Comparison of ENCODE assay signal across 34 mouse cellular contexts in genomic region chr13:69479906-69480305, GRCm38 (mm10).
"Had no signal": no experiment of that assay in that cellular context is flagged by ENCODE, and none has a peak within 500 bp of the region (broad histone marks: within the 10 kb centered on the region; RNA-seq: fewer than 3 reads in every experiment).

No protein-coding gene starts in this region.

- H3K9ac ChIP-seq: heart, embryonic 12.5 days; heart, embryonic 13.5 days; heart, embryonic 15.5 days; hindbrain, embryonic 12.5 days; hindbrain, embryonic 13.5 days; hindbrain, embryonic 14.5 days; hindbrain, embryonic 15.5 days; intestine, embryonic 15.5 days; kidney, embryonic 15.5 days had no signal

- ATAC-seq: hindbrain, embryonic 16.5 days; hindbrain, postnatal 0 days; inflammation-experienced regulatory T-cells, adult 6 months; intestine, embryonic 15.5 days; intestine, embryonic 16.5 days; intestine, postnatal 0 days had no signal

- H3K9me3 ChIP-seq: heart, embryonic 10.5 days; heart, embryonic 12.5 days; heart, embryonic 13.5 days; heart, embryonic 15.5 days; hindbrain, embryonic 10.5 days; hindbrain, embryonic 12.5 days; hindbrain, embryonic 13.5 days; hindbrain, embryonic 15.5 days; intestine, embryonic 15.5 days; kidney, embryonic 15.5 days had no signal

- H3K27ac ChIP-seq: heart, embryonic 13.5 days; heart, embryonic 15.5 days; hindbrain, embryonic 10.5 days; hindbrain, embryonic 12.5 days; hindbrain, embryonic 13.5 days; hindbrain, embryonic 14.5 days; hindbrain, embryonic 15.5 days; hindbrain, postnatal 0 days; intestine, embryonic 15.5 days; kidney, embryonic 15.5 days; kidney, postnatal 0 days; layer of hippocampus, adult 2 months had no signal

- H3K4me2 ChIP-seq: hindbrain, embryonic 12.5 days; hindbrain, embryonic 13.5 days; hindbrain, embryonic 14.5 days; hindbrain, embryonic 15.5 days; intestine, embryonic 15.5 days; kidney, embryonic 15.5 days had no signal

- H3K4me3 ChIP-seq: heart, embryonic 10.5 days; heart, embryonic 13.5 days; heart, embryonic 15.5 days; hindbrain, embryonic 10.5 days; hindbrain, embryonic 12.5 days; hindbrain, embryonic 13.5 days; hindbrain, embryonic 15.5 days; intestine, embryonic 15.5 days; kidney, embryonic 15.5 days; layer of hippocampus, adult 2 months had no signal

- DNase-seq: heart, postnatal 10 days; heart, postnatal 14 days; heart, postnatal 36 days; heart, postnatal 4 days; kidney, adult 11 months; kidney, adult 18-20 months; kidney, adult 2 months; kidney, adult 8-10 months; kidney, adult 9 months; kidney, postnatal 10 days; kidney, postnatal 14 days; kidney, postnatal 25 days; kidney, postnatal 36 days; kidney, postnatal 4 days; layer of hippocampus, adult 9-11 months; layer of hippocampus, postnatal 36 days had no signal

- H3K36me3 ChIP-seq: heart, embryonic 10.5 days; heart, embryonic 12.5 days; heart, embryonic 13.5 days; heart, embryonic 15.5 days; hindbrain, embryonic 10.5 days; hindbrain, embryonic 12.5 days; hindbrain, embryonic 13.5 days; hindbrain, embryonic 15.5 days; intestine, embryonic 15.5 days; kidney, embryonic 15.5 days had no signal
